Mouse (Mus musculus) MEL-GATA-1-ER (cell line): ENCODE data around the gene Ddx41.
"Not testable (repeated sequence)": the region's sequence is repeated elsewhere in the genome, so short reads cannot be mapped to it uniquely, and the experiment has no call there.

Experiments
- DNase-seq: peaks from one replicate; pipeline ENCODE4 v3.0.0-alpha.2; 2012; ENCODE audit warnings: low read depth; ENCODE audit errors: extremely low read depth

Gene Ddx41

GRCm38 (mm10) chr13:55536194-55537175 lies at the start of gene Ddx41:
Gene Ddx41 (minus strand): TSS chr13:55536658.
- peak; percentile 99 for DNase-seq

GRCm38 (mm10) chr13:55578086-55578485 lies 41.6 kb upstream of the Ddx41 start:
- no peak for DNase-seq

GRCm38 (mm10) chr13:55576872-55577271 lies 40.4 kb upstream of the Ddx41 start:
- DNase-seq = not testable (repeated sequence)

GRCm38 (mm10) chr13:55575932-55576331 lies 39.5 kb upstream of the Ddx41 start:
- DNase-seq = no peak

- DNase-seq = no peak
Observed at GRCm38 (mm10) chr13:55574321-55574720, 37.9 kb upstream of the Ddx41 start.

- DNase-seq = no peak
Observed at GRCm38 (mm10) chr13:55573432-55573831, 37.0 kb upstream of the Ddx41 start, which contains the start of gene Tmed9. Gene Tmed9 (plus strand): TSS chr13:55573732.

- no peak for DNase-seq
Observed at GRCm38 (mm10) chr13:55571977-55572376, 35.5 kb upstream of the Ddx41 start.

GRCm38 (mm10) chr13:55571027-55571751 lies 34.7 kb upstream of the Ddx41 start, which contains the start of gene Fam193b:
Gene Fam193b (minus strand): TSS chr13:55571120.
- peak; percentile 73 for DNase-seq

GRCm38 (mm10) chr13:55570286-55570973 lies 34.0 kb upstream of the Ddx41 start:
- DNase-seq = no peak

- no peak for DNase-seq
Observed at GRCm38 (mm10) chr13:55569726-55570285, 33.3 kb upstream of the Ddx41 start.

GRCm38 (mm10) chr13:55568524-55568923 lies 32.1 kb upstream of the Ddx41 start:
- DNase-seq = not testable (repeated sequence)

- no peak for DNase-seq
Observed at GRCm38 (mm10) chr13:55567949-55568348, 31.5 kb upstream of the Ddx41 start.

- DNase-seq = no peak
Observed at GRCm38 (mm10) chr13:55567001-55567400, 30.5 kb upstream of the Ddx41 start.

GRCm38 (mm10) chr13:55563266-55563879 lies 26.9 kb upstream of the Ddx41 start:
- DNase-seq = no peak

- DNase-seq = no peak
Observed at GRCm38 (mm10) chr13:55557499-55557898, 21.0 kb upstream of the Ddx41 start.

- no peak for DNase-seq
Observed at GRCm38 (mm10) chr13:55555921-55556320, 19.5 kb upstream of the Ddx41 start.

GRCm38 (mm10) chr13:55549061-55549460 lies 12.6 kb upstream of the Ddx41 start:
- no peak for DNase-seq

- no peak for DNase-seq
Observed at GRCm38 (mm10) chr13:55548426-55548825, 12.0 kb upstream of the Ddx41 start.

- DNase-seq = no peak
Observed at GRCm38 (mm10) chr13:55547916-55548315, 11.5 kb upstream of the Ddx41 start.

- DNase-seq = peak; percentile 32
Observed at GRCm38 (mm10) chr13:55544792-55545191, 8.3 kb upstream of the Ddx41 start.

- DNase-seq = no peak
Observed at GRCm38 (mm10) chr13:55543447-55543846, 7.0 kb upstream of the Ddx41 start.
